Mouse (Mus musculus) lung, adult 2 months (tissue): ENCODE measurements around the gene Iqck. TPM values are rescaled to one million over a fixed set of nuclear protein-coding genes. Genes with fewer than 3 reads are reported as not detected.

Source experiments
- DNase-seq: peaks from one replicate; pipeline ENCODE4 v3.0.0; 2022
- H3K4me1 ChIP-seq: fragments of 200-500 bp; 2 replicates; pipeline ENCODE4 v1.6.1; 2011; ENCODE audit warnings: low read length; ENCODE audit not compliant: control insufficient read depth, insufficient read depth
- H3K4me3 ChIP-seq: fragments of 200-500 bp; replicated peaks from 2 replicates; pipeline ENCODE3; 2011; ENCODE audit warnings: low read depth, mild to moderate bottlenecking, control low read depth, low read length; ENCODE audit errors: extremely low read depth
- CTCF ChIP-seq: fragments of 200-500 bp; IDR thresholded peaks from 2 replicates; pipeline ENCODE4 v1.5.1; 2011; ENCODE audit warnings: mild to moderate bottlenecking, low read length, control low read depth; ENCODE audit not compliant: insufficient read depth
- POLR2A ChIP-seq: fragments of 200-500 bp; IDR thresholded peaks from 2 replicates; pipeline ENCODE4 v1.6.1; 2011; ENCODE audit warnings: low read depth, mild to moderate bottlenecking, control low read depth, low read length, borderline replicate concordance; ENCODE audit errors: extremely low read depth
- WGBS: fragments of 180-500 bp; shearing (Covaris S2); methylation state at CpG from one replicate; pipeline ENCODE4 v1.1.7; 2018; 5-methylcytosine and 5-hydroxymethylcytosine counted together
- polyA plus RNA-seq: library from polyadenylated mRNA; depleted of rRNA; stranded (reverse); fragments of >200 nt; gene quantifications from 2 replicates; pipeline ENCODE4 v1.2.3, GENCODE M21; 2012

Iqck gene
- polyA plus RNA-seq, 1 experiment, result 4.6 TPM

- 92% methylated on average over 2 of the region's 2 CpGs for WGBS
- H3K4me3 ChIP-seq, result no peak overlapping the region
- H3K4me1 ChIP-seq, result no peaks in the 10 kb centered on the region
- TF ChIP-seq POLR2A (no peak), CTCF (no peak)
- no peak for DNase-seq
Observed at GRCm38 (mm10) chr7:118910464-118910863, 54.9 kb downstream of the Iqck start.

DNA sequence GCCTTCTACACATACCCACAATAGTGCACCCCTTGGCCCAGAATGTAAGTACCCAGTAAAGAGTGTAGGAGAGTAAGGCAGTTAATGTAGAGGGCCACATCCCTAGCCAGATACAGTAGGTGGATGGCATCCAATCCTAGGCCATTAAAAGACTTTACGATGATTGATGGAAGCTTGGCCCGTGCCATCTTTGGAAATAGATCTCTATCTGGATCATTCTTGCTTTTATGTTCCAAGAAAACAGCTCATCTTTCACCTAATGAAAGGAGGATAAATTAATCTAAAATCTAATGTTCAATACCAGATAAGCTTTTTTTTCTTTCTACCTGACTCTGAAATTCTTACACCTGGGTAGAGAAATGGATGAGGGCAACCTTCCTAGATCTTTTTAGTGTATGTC is 55.6 kb downstream of the Iqck start:
- Histone ChIP-seq H3K4me1 (no peaks in the 10 kb centered on the region), H3K4me3 (no peak overlapping the region)
- no peak for DNase-seq
- no peak for TF ChIP-seq CTCF
- no peak for TF ChIP-seq POLR2A
- WGBS, result 84% methylated on average over 2 of the region's 2 CpGs

DNA sequence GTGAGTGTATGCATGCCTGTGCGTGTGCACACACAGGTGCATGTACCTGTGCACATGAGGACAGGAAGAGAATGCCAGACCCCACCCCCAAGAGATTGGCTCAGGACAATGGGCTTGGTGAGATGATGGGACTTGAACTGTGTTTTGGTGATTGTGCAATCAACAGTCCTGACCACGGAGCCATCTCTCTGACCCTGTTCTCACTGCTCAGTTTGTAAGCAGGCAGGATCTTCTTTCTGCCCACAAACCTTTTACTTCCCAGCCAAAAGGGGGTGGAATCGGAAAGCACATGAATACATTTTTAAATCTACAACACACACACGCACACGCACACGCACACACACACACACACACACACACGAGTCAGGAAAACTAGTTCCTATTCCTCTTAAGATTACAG is 56.0 kb downstream of the Iqck start:
- no peak for DNase-seq
- 76% methylated on average over 7 of the region's 7 CpGs for WGBS
- TF ChIP-seq POLR2A (no peak), CTCF (no peak)

GRCm38 (mm10) chr7:118912049-118912490 is 56.5 kb downstream of the Iqck start:
- DNase-seq, result no peak
- Histone ChIP-seq H3K4me1 (no peaks in the 10 kb centered on the region), H3K4me3 (no peak overlapping the region)
- TF ChIP-seq CTCF, result no peak
- TF ChIP-seq POLR2A, result no peak
- WGBS, result 82% methylated on average over 8 of the region's 8 CpGs

More for the DNA sequence above, 56.0 kb downstream of the Iqck start:
- no peak overlapping the region for H3K4me3 ChIP-seq
- no peaks in the 10 kb centered on the region for H3K4me1 ChIP-seq

GRCm38 (mm10) chr7:118914561-118915165 is 59.1 kb downstream of the Iqck start:
- no peak for DNase-seq
- Histone ChIP-seq H3K4me3 (no peak overlapping the region), H3K4me1 (no peaks in the 10 kb centered on the region)
- WGBS, result 65% methylated on average over 7 of the region's 7 CpGs
- TF ChIP-seq POLR2A, result no peak
- TF ChIP-seq CTCF, result peak; percentile 50; the same call in 1 of the 2 replicates

DNA sequence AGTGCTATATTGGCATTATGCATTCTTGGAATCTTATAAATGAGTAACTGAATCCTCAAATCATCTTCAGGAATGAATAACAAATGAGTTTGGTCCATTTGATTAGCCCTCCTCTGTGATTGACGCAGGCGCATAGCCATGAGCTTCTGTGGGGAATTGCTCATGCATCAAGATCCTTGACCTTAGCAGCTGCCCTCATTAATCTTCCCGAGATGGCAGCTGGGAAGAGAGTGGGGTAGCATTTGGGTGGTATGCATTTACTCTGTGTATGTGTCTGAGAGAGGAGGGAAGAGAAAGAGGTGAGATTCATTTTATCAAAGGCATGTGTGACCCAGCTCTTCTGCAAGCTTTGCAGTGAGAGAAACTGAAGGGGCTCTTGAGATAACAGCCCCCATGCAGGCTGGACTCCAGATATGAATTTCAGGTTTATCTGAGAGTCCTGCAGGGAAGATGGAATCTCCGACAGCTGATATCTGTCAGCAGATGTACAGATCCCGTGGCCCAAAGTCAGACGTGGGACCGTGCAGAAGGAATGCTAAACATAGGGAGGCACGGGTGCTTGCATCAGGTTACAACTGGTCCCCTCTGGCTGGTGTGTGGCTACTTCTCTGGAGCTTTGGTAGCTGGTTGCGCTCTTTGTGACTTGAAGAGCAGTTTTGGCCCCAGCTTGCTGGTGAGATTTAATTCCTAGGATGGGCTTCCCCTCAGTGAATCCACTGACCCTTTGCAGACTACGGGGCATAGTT is 63.9 kb downstream of the Iqck start:
- no peak overlapping the region for H3K4me3 ChIP-seq
- no peak for TF ChIP-seq POLR2A
- TF ChIP-seq CTCF, result no peak
- no peak for DNase-seq
- 60% methylated on average over 10 of the region's 10 CpGs for WGBS
- H3K4me1 ChIP-seq, result no peaks in the 10 kb centered on the region

DNA sequence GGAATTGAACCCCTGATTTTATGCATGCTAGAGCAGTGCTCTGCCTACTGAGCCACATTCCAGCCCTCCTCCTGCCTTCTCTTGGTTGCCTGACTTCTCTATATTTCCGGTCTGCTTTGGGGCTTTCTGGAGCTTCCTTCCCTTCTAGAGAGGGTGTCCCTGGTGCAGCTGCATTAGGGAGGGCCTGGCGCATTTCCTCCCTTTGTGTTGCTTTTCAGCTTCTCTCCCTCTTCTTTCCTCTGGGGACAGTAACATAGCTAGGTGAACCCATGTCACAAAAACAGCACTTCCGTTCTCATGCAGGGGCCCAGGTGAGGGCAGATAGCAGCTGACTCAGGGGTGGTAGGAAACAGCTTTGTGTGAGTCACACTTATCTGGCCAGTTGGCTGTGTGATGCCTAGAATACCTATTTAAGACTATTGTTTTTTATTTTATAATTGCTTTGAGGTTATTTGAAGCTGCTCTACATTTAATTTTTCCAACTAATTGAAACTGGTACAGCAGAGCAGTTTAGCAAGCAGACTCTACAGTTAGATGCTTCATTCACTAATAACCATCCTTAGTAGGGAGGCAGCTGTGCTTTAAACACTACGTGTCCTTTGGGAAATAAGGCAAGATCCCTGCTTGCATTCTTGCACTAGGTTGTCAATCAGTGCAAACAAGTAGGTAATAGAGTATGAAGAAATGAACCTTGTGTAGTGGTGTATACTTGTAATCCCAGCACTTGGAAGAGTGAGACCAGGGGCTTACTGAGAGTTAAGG is 67.1 kb downstream of the Iqck start:
- no peaks in the 10 kb centered on the region for H3K4me1 ChIP-seq
- WGBS, result 49% methylated on average over 4 of the region's 4 CpGs
- TF ChIP-seq POLR2A, result no peak
- no peak for TF ChIP-seq CTCF
- DNase-seq, result no peak
- no peak overlapping the region for H3K4me3 ChIP-seq

DNA sequence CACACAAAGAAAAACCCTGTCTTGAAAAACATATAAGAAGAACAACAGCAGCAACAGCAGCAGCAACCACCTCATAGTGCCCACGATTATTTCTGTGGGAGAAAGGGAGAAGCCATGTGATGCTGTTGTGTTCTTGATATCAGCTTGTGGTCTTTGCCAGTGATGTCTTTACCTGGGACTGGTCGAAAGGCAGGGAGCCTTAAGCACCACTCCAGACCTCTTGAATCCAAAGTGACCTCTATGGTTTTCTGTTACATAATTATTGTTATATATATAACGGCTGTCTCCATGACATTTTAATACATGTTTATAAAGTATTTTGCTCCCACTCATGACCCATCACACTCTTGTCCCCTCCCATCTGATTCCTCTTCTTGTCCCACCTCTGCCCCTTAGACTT is 70.0 kb downstream of the Iqck start:
- no peak overlapping the region for H3K4me3 ChIP-seq
- 68% methylated on average over 3 of the region's 3 CpGs for WGBS
- peaks cover 7% of the 10 kb centered on the region; the same call in 1 of the 2 replicates for H3K4me1 ChIP-seq
- TF ChIP-seq POLR2A (no peak), CTCF (no peak)
- DNase-seq, result no peak

GRCm38 (mm10) chr7:118926516-118927260 is 71.1 kb downstream of the Iqck start:
- DNase-seq, result no peak
- no peak for TF ChIP-seq POLR2A
- TF ChIP-seq CTCF, result no peak
- no peak overlapping the region for H3K4me3 ChIP-seq
- peaks cover 7% of the 10 kb centered on the region; the same call in 1 of the 2 replicates for H3K4me1 ChIP-seq
- 83% methylated on average over 6 of the region's 6 CpGs for WGBS
